Mouse (Mus musculus) heart, embryonic 14.5 days (tissue): ENCODE measurements around the gene Armc3. TPM values are rescaled to one million over a fixed set of nuclear protein-coding genes. Genes with fewer than 3 reads are reported as not detected.

Experiments used
- ATAC-seq: fragments of 200-750 bp; cut with Nextera tagmentation; 2 replicates; pipeline ENCODE4 v1.8.0; 2017; ENCODE audit warnings: low read depth, moderate TSS enrichment; ENCODE audit not compliant: insufficient number of reproducible peaks, insufficient read depth, low FRiP score
- H3K27ac ChIP-seq, 2 experiments: fragments of 200-500 bp in 1 of 2; fragments of 300-500 bp in 1 of 2; sonication (generic) in 1 of 2; replicated peaks in 1 of 2; 2 replicates each; pipeline ENCODE4 v1.5.1; 2012 to 2014; ENCODE audit warnings: low read depth in 2 of 2, low read length in 2 of 2, control low read depth in 1 of 2, mild to moderate bottlenecking in 1 of 2, mixed read lengths in 1 of 2; ENCODE audit not compliant: control insufficient read depth in 1 of 2, insufficient read depth in 1 of 2
- H3K27me3 ChIP-seq: fragments of 300-500 bp; sonication (generic); 2 replicates; pipeline ENCODE4 v1.6.1; 2014; ENCODE audit warnings: mild to moderate bottlenecking, low read length, control low read depth; ENCODE audit not compliant: control insufficient read depth, insufficient read depth
- H3K36me3 ChIP-seq: fragments of 300-500 bp; sonication (generic); 2 replicates; pipeline ENCODE4 v1.6.1; 2014; ENCODE audit warnings: mild to moderate bottlenecking, control low read depth, low read length, mixed read lengths; ENCODE audit not compliant: control insufficient read depth, insufficient read depth
- H3K4me1 ChIP-seq, 2 experiments: fragments of 200-500 bp in 1 of 2; fragments of 300-500 bp in 1 of 2; sonication (generic) in 1 of 2; 2 replicates each; pipeline ENCODE4 v1.6.1; 2012 to 2014; ENCODE audit warnings: low read length in 2 of 2, control low read depth in 1 of 2, mixed read lengths in 1 of 2; ENCODE audit not compliant: control insufficient read depth in 2 of 2, insufficient read depth in 2 of 2
- H3K4me2 ChIP-seq: fragments of 300-500 bp; sonication (generic); 2 replicates; pipeline ENCODE4 v1.6.1; 2014; ENCODE audit warnings: mild to moderate bottlenecking, low read length
- H3K4me3 ChIP-seq, 2 experiments: fragments of 200-500 bp in 1 of 2; fragments of 300-500 bp in 1 of 2; sonication (generic) in 1 of 2; 2 replicates each; pipeline ENCODE4 v1.5.1; 2012 to 2014; ENCODE audit warnings: low read length in 2 of 2, mild to moderate bottlenecking in 2 of 2, control low read depth in 1 of 2, low read depth in 1 of 2, moderate library complexity in 1 of 2; ENCODE audit not compliant: control insufficient read depth in 1 of 2, insufficient read depth in 1 of 2
- H3K9ac ChIP-seq: fragments of 300-500 bp; sonication (generic); 2 replicates; pipeline ENCODE4 v1.6.1; 2014; ENCODE audit warnings: mild to moderate bottlenecking, low read length
- H3K9me3 ChIP-seq: fragments of 300-500 bp; sonication (generic); 2 replicates; pipeline ENCODE4 v1.6.1; 2016; ENCODE audit warnings: low read length, control low read depth; ENCODE audit not compliant: control insufficient read depth
- WGBS: fragments of 180-500 bp; shearing (Covaris S2); extraction: QIAGEN DNeasy Blood & Tissue Kit; methylation state at CpG from one replicate; pipeline ENCODE4 v1.1.7; 2014; 5-methylcytosine and 5-hydroxymethylcytosine counted together
- polyA plus RNA-seq: library from polyadenylated mRNA; unstranded; fragments of >200 nt; fragmentation: Nextera tagmentation; extraction: Ambion mirVana; gene quantifications from 2 replicates; pipeline ENCODE4 v1.2.1, GENCODE M21; 2014

Gene Armc3
- polyA plus RNA-seq, 1 experiment from 2014 or later = not detected

GRCm38 (mm10) chr2:19255037-19255436 is 55.9 kb downstream of the Armc3 start:
- Histone ChIP-seq H3K27ac (no peak overlapping the region), H3K9me3 (peaks cover 3% of the 10 kb centered on the region; the same call in 1 of the 2 replicates), H3K4me2 (no peak overlapping the region), H3K9ac (no peak overlapping the region), H3K4me1 (no peaks in the 10 kb centered on the region), H3K27me3 (no peaks in the 10 kb centered on the region), H3K36me3 (no peaks in the 10 kb centered on the region), H3K4me3 (no peak overlapping the region)
- WGBS = 62% methylated on average over 3 of the region's 3 CpGs
- no peak for ATAC-seq

GRCm38 (mm10) chr2:19257255-19257654 is 58.2 kb downstream of the Armc3 start:
- peaks cover 3% of the 10 kb centered on the region; the same call in 1 of the 2 replicates for H3K9me3 ChIP-seq
- no peak overlapping the region for H3K27ac ChIP-seq
- H3K4me2 ChIP-seq = no peak overlapping the region
- H3K4me3 ChIP-seq = no peak overlapping the region
- H3K27me3 ChIP-seq = no peaks in the 10 kb centered on the region
- no peaks in the 10 kb centered on the region for H3K4me1 ChIP-seq
- ATAC-seq = no peak
- H3K36me3 ChIP-seq = no peaks in the 10 kb centered on the region
- no peak overlapping the region for H3K9ac ChIP-seq

GRCm38 (mm10) chr2:19260399-19260798 is 61.3 kb downstream of the Armc3 start:
- no peak overlapping the region for H3K4me2 ChIP-seq
- no peak for ATAC-seq
- WGBS = 84% methylated on average over 6 of the region's 6 CpGs
- no peak overlapping the region for H3K9ac ChIP-seq
- H3K4me1 ChIP-seq = no peaks in the 10 kb centered on the region
- no peaks in the 10 kb centered on the region for H3K27me3 ChIP-seq
- H3K27ac ChIP-seq = no peak overlapping the region
- no peaks in the 10 kb centered on the region for H3K36me3 ChIP-seq
- H3K4me3 ChIP-seq = no peak overlapping the region
- H3K9me3 ChIP-seq = no peaks in the 10 kb centered on the region

- Histone ChIP-seq H3K9ac (no peak overlapping the region), H3K27me3 (no peaks in the 10 kb centered on the region), H3K9me3 (no peaks in the 10 kb centered on the region), H3K27ac (no peak overlapping the region), H3K36me3 (no peaks in the 10 kb centered on the region), H3K4me1 (no peaks in the 10 kb centered on the region), H3K4me2 (no peak overlapping the region), H3K4me3 (no peak overlapping the region)
- ATAC-seq = no peak
- 46% methylated on average over 5 of the region's 5 CpGs for WGBS
Measured at GRCm38 (mm10) chr2:19263375-19263774, 64.3 kb downstream of the Armc3 start.

- no peaks in the 10 kb centered on the region for H3K9me3 ChIP-seq
- H3K27me3 ChIP-seq = no peaks in the 10 kb centered on the region
- no peak for ATAC-seq
- no peak overlapping the region for H3K27ac ChIP-seq
- WGBS = 62% methylated on average over 2 of the region's 2 CpGs
- H3K4me3 ChIP-seq = no peak overlapping the region
- H3K9ac ChIP-seq = no peak overlapping the region
- no peaks in the 10 kb centered on the region for H3K36me3 ChIP-seq
- no peak overlapping the region for H3K4me2 ChIP-seq
- H3K4me1 ChIP-seq = no peaks in the 10 kb centered on the region
Measured at GRCm38 (mm10) chr2:19265834-19266233, 66.7 kb downstream of the Armc3 start.

- H3K27me3 ChIP-seq = no peaks in the 10 kb centered on the region
- 76% methylated on average over 2 of the region's 2 CpGs for WGBS
Measured at GRCm38 (mm10) chr2:19267396-19267795, 68.3 kb downstream of the Armc3 start.

GRCm38 (mm10) chr2:19269955-19270354 is 70.9 kb downstream of the Armc3 start:
- H3K4me2 ChIP-seq = no peak overlapping the region
- WGBS = 48% methylated on average over 5 of the region's 5 CpGs
- no peak overlapping the region for H3K27ac ChIP-seq
- H3K36me3 ChIP-seq = no peaks in the 10 kb centered on the region
- no peak for ATAC-seq
- H3K9ac ChIP-seq = no peak overlapping the region
- no peaks in the 10 kb centered on the region for H3K27me3 ChIP-seq
- H3K9me3 ChIP-seq = no peaks in the 10 kb centered on the region
- H3K4me3 ChIP-seq = no peak overlapping the region
- H3K4me1 ChIP-seq = no peaks in the 10 kb centered on the region

More at GRCm38 (mm10) chr2:19267396-19267795, 68.3 kb downstream of the Armc3 start:
- Histone ChIP-seq H3K36me3 (no peaks in the 10 kb centered on the region), H3K27ac (no peak overlapping the region), H3K9ac (no peak overlapping the region), H3K9me3 (no peaks in the 10 kb centered on the region), H3K4me1 (no peaks in the 10 kb centered on the region), H3K4me3 (no peak overlapping the region), H3K4me2 (no peak overlapping the region)
- no peak for ATAC-seq

GRCm38 (mm10) chr2:19270709-19271120 is 71.6 kb downstream of the Armc3 start:
- Histone ChIP-seq H3K9ac (no peak overlapping the region), H3K27me3 (no peaks in the 10 kb centered on the region), H3K4me2 (no peak overlapping the region), H3K4me3 (no peak overlapping the region), H3K9me3 (no peaks in the 10 kb centered on the region), H3K27ac (no peak overlapping the region), H3K4me1 (no peaks in the 10 kb centered on the region), H3K36me3 (no peaks in the 10 kb centered on the region)
- 42% methylated on average over 9 of the region's 9 CpGs for WGBS
- no peak for ATAC-seq
